Mouse (Mus musculus): ENCODE data around the gene Ascl1.

Gene Ascl1

DNA sequence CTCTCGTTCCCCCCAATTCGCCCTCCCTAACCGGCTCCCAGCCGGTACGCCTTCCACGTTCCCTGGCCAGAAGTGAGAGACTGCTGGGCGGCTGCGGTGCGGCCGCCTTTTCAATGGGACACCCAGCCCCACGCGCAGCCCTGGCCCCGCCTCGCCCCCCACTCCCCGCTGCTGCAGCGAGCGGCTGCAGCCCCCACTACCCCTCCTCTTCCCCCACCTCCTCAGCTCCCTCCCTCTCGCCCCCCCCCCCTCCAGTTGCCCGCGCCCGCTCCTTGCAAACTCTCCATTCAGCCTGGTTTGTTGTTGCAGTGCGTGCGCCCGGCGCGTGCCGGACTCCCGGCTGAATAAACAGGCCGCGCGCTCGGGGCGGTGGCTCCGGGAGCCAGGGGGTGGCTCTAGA lies at the start of gene Ascl1:
TSS of gene Ascl1 (minus strand) at position 85 of the 400 bp plus-strand sequence.
- DNase-seq (ENCODE audit: low read depth): no peak

DNA sequence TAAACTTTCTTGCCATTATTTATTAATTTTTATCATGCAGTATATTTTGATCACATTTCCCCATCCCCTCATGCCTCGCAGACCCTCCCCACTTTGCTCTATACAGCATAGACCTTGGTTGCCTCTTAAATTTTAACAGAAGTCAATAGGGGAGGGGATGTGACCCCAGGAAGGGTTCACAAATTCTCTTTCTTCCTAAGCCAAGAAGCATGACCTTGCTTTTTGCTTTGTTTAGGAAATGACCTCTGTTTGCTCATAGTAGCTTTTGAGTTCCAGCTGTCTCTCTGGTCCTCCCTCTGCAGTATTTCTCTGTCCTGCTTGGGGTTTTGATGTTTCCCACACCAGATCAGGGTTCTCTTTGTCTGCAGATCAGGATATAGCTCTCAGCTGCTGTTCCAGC lies 40.7 kb upstream of the Ascl1 start:
- no peak for DNase-seq (ENCODE audit: low read depth)

DNA sequence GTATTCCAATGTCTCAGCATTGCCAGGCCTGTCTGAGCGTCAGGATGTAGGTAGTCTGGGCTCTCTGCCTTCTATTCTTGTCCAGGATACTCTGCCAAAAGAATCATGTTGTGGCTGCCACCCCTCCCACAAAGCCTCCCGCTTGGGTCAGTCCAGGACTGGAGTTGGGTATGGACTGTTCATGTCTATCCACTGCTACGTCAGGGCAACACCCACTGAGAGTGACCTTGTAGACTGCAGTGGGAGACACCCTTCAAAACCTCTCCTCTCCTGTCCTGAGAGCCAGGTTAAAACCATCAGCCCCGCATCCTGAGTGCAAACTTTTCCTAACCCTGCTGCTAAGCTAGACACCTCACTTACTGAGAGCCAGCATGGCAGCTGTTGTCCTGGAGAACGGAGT lies 28.2 kb upstream of the Ascl1 start, which contains the start of gene Pah:
TSS of gene Pah (plus strand) at position 150 of the 400 bp plus-strand sequence.
- no peak for DNase-seq (ENCODE audit: low read depth)

DNA sequence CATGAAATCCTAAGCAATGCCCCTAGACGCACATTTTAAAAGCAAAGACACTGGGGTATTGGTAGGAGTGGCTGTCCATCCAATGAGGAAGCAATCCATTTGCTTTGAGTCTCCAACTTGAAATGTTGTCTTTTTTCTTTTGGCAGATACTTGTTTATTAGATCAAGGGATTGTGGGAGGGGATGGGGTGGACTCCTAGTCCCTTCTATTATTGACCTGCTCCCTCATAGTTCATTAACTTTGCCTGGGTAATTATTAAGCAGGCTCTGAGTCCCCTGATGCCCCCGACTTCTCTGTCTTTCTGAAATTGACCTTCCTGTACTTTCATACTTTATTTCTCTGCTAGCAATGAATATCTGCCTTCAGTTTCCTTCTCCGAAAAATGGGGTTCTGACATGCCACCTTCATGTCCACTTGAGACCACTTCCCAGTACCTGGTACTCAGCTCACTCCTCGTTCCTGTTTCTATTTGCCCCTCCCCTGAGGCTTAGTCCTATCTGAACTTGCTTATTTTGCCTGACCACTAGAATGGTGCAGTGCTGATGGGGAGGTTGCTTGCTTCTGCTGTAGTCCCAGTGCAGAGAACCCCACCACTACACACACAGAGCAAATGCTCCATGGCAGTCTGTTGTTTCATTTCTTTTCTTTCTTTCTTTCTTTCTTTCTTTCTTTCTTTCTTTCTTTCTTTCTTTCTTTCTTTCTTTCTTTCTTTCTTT lies 27.1 kb upstream of the Ascl1 start:
- DNase-seq (ENCODE audit: low read depth): no peak

DNA sequence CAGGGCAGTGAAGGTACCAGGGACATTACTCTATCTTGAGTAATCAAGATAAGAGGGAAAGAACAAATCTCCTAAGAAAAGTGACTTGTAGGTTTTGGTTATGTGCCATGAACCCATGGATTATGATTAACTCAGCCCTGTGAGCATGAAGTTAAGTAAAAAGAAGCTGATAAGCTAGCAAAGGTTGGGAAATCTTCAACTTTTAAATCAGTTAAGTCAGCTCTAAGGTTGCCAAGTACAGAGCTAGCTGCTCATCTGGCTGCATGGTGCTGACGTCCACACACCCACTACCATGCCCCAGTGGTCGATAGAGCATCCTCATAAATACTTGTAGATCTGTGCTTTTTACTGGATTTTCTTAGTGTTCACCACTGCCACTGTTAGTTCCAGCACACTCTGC lies 25.1 kb upstream of the Ascl1 start:
- no peak for DNase-seq (ENCODE audit: low read depth)

DNA sequence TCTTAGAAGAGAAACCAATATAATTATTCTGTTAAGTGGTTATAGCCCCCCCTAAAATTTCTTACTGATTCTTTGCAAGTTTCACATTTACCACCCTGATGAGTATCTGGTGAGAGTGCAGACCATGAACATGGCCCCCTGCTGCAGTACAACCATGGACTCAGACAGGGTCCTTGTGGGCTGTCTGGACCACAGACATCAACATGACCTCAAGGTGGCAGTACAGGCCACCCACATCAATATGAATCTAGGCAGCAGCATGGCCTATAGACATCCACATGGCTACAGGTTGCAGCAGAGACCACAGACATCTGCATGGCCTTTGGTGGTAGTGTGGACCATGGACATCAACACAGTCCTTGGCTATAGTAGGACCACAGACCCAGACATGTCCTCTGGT lies 19.6 kb upstream of the Ascl1 start:
- no peak for DNase-seq (ENCODE audit: low read depth)

DNA sequence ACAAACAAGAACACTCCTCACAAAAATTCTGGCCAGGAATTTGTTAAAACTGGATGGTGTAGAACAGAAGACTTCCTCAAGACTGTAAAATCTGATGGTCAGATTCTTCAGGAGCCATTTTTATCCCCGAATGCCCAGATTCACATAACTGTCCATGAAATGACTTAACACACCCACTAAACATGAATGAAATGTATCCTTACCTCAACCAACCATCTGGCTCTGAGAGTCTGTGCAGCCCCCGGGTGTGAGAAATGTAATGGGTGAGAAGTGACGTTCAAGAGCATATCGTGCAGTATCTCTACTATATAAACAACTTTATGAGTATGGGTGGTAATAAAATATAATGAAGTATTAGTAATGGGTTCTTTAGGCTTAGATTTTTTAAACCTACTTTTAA lies 15.1 kb upstream of the Ascl1 start:
- no peak for DNase-seq (ENCODE audit: low read depth)

DNA sequence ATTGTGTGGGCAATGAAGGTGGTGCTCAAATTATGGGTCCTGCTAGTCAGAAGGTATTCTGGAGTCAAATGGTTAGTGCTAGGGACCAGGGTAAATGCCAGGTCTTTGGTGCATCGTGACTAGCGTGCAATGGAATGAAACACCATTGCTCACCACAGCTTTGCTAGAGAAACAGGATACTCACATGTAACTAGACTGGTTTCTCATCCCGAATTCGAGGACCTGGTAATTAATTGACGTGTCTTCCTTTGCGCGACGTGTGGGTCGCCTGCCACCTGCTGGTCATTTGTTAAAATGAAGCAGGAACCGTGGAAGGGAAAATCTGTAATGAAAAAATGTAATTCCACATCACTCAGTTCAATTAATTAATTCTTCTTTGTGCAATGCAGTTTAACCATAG lies 10.5 kb upstream of the Ascl1 start:
- DNase-seq (ENCODE audit: low read depth): peak; percentile 43

DNA sequence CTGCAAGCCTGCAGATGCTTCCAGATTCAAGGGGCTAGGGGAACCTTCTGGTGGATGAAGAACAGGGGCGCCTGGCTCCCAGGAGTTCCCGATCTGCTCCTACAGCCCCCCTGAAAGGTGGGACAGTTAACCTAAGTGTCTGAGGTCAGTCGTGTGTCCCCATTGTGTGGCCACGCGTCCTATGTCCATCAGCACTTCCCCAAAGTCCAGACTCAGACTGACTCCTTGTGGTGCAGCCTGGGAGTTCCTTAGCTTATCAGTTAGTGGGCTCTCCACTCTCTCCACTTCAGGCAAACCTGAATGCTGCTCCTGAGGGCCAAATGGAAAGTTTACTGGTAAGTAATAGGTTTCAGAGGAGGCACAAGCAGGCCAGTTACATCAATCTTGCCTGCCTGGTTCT lies 8.8 kb upstream of the Ascl1 start:
- no peak for DNase-seq (ENCODE audit: low read depth)

DNA sequence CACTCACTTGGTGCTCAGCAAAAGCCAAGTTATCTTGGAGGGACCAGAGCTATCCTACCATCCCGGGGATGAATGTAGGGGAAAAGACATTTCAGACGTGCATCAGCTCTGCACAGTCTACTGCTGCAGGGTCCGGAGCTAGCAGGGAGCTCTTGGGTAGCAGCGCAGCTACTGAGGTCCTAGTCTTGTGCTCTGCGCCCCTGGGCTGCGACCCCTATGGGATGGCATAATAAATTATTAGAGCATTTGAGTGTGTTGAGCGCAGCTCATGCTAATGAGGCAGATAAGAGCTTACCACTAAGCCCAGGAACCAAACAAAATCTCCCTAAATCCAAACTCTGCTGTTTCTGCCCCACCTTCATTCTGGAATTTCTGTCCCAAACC lies 8.2 kb upstream of the Ascl1 start:
- no peak for DNase-seq (ENCODE audit: low read depth)

DNA sequence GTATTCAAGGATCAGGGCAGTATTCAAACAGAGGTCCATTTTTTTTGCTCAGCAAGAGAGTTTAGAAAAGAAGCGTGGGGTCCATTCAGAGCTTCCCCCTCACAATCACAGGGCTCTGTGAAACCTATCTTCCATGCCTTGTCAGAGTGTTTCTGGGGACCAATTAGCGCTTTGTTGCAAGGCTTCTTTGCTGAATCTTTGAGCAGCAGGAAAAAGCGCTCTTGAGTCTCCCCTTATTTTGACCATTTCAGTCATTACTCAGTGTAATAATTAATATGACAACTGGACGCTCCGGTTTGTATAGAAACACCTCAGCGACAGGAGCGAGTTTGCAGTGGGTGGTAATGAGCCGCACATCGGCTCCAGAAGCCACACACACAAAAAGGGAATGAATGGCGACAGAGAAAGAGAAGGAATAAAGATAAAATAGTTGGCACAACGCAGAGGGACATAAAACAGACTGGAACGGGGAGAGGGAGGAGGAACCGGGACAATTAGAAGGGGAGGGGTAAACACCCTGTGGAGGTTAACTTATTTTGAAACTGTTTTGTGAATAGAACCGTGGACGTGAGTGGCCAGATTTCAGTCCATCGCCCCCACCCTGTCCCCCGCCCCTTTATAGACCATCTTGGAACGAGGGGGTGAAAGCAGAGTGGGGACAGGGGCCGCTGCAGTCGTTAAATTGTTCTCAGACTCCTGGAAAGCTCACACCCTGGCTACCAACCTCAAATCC lies 7.6 kb upstream of the Ascl1 start:
- DNase-seq (ENCODE audit: low read depth): no peak

DNA sequence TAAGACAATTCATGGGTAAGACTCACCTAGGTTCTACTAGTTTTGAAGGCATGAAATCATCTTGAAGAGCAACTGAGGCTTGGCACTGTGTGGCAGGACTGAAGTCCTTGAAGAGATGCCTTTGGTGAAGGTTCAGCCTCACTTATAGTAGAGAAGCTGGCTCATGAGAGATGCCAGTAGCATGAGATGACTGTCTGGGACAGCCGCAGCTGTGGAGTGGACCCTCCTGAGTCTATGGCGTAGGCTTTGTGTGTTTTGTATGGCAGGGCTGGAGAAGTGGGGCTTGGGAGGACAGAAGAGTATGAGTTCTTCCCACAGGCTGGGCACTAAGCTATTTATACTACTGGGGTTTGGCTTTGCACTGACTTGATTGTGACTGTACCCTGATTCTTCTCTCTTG lies 3.6 kb upstream of the Ascl1 start:
- no peak for DNase-seq (ENCODE audit: low read depth)

DNA sequence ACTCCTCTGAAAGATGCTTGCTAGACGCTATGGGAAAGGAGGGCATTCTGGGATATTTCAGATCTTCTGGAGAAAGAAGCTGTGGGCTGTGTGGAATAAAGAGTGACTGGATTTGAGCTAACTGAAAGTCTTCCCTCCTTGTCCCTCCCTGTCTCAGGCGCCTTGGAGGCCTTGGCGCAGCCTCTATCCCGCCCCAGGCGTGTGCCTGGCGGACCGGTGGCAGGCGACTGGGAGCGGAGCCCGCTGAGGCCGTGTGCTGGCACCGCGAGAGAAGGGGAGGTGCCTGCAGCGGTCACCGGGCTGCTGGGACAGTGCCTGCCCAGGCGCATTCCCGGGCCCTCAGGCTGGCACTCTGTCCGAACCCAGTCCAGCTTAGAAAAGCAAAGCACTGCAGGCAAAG lies 1.1 kb upstream of the Ascl1 start:
- DNase-seq (ENCODE audit: low read depth): no peak

DNA sequence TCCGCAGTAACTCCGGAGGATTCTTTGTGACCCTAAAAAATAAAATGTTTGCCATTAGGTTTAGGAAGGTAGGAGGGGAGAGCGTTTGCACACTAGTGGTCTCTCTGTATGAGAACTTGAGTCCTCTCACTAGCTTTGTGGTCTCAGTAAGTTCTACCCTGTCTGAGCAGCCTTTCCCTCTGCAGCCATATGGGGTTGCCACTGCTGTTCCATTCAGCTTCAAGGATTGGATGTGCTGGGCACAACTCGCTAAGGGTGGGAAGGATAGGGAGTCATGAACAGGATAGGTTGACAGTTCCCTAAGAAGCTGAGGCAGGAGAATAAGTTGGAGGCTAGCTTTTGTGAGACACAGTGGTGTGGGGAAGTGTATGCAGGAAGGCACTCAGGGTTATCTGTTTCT lies 716 bp upstream of the Ascl1 start:
- no peak for DNase-seq (ENCODE audit: low read depth)

DNA sequence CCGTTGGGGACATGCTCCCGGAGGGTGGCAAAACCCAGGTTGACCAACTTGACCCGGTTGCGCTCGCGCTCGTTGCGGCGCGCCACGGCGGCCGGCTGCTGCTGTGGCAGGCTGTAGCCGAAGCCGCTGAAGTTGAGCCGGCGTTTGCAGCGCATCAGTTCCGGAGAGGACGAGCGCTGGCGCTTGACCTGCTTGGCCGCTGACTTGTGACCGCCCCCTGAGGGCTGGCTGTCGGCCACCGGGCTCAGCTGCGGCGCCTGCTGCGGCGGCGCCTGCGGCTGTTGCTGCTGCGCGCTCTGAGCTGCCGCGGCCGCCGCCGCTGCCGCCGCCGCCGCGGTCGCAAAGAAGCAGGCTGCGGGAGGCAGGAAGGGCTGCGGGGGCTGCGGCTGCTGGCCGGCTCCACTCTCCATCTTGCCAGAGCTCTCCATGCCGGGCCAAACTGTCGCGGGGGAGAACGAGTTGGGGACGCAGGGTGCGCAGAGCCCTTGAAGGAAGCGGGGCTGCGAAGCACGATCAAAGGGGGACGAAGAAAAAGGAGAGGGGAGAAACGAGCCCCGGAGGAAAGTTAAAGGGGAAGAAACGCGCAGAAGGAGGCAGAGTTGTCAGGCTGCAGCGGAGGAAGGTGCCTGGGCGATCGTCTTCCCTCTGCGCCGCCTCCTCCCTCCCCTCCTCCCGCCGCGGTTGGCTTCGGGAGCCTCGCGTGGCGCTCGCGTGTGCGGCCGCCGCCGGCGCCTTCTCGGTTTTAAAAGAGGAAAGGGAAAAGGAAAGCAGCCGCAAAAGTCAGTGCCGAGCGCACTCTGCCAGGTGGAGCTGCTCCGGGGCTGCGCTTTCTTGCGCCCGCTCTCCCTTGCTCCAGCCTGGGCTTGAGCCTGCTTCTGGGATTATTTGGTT lies 554 bp downstream of the Ascl1 start:
- DNase-seq (ENCODE audit: low read depth): no peak

DNA sequence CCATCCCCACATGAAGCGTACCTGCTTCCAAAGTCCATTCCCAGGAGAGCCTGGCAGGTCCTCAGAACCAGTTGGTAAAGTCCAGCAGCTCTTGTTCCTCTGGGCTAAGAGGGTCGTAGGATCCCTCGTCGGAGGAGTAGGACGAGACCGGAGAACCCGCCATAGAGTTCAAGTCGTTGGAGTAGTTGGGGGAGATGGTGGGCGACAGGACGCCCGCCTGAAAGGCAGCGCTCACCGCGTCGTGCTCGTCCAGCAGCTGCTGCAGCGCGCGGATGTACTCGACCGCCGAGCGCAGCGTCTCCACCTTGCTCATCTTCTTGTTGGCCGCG lies 1.2 kb downstream of the Ascl1 start:
- no peak for DNase-seq (ENCODE audit: low read depth)

DNA sequence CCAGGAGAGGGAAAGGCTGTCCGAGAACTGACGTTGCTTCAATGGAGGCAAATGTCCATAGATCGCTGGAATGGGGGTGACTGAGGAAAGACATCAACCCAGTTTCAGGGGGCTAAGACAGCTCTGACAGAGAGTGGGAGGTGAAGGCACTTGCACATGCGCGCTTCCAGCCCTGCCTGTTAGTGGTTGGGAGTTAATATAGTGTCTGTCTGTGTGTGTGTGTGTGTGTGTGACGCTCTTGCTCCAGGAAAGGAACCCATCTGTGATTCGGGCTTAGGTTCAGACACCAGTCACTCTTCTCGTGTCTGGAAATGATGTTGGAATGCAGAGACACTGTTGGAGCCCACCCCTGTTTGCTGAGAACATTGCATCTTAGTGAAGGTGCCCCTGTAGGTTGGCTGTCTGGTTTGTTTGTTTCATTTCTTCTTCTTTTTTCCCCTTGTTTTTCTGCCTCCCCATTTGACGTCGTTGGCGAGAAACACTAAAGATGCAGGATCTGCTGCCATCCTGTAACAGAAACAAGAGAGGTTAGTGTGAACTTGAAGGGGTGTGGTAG lies 1.9 kb downstream of the Ascl1 start:
- no peak for DNase-seq (ENCODE audit: low read depth)

DNA sequence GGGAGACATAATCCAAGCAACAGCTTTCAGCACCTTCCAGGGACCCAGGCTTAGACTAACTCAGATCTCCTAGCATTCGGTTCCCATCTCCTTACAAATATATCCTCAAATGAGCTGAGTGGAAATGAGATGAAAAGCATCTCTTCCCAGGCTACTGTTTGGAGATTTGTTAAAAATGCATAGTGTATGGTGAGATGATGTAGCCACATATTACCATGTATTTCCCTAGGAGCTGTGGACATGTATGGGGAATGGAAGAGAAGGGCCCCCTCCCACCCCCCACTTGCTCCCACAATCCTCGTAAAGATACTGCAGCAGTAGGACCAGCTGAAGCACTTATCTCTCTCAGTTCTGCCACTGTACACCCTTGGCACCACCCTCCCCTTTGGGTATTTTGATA lies 3.1 kb downstream of the Ascl1 start:
- no peak for DNase-seq (ENCODE audit: low read depth)

DNA sequence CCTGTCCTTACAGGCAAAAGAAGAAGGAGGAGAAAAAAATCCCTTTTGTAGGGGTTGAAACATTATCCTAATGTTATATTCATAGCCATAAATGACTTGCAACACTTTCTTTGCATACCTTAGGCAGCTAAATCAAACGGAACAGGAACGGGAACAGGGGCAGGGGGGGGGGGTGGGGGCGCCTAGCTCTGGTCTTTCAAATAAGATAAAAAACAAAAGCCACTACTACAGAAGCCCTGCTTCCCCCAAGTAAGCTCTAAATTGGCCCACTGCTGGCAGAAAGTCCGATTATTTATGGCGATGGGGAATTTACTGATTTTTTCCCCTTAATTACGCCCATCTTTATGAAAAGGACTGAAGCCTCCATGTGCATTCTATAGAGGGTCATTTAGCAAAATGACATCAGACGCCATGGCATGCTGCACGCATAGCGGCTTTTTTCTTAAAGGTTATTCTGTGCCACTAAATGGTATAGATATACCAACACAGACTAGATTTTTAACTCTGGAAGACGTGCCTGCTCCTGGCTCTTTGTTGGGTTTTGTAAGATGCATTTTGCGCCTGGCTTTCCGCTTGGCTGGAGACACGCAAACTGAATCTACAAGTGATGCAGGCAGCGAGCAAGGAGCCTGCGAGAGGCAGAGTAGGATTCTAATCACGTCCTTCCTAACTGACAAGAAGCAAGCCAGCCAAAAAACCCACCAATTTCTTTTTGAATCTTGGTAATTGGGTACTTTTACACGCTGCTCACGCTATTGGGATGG lies 4.0 kb downstream of the Ascl1 start:
- DNase-seq (ENCODE audit: low read depth): no peak

DNA sequence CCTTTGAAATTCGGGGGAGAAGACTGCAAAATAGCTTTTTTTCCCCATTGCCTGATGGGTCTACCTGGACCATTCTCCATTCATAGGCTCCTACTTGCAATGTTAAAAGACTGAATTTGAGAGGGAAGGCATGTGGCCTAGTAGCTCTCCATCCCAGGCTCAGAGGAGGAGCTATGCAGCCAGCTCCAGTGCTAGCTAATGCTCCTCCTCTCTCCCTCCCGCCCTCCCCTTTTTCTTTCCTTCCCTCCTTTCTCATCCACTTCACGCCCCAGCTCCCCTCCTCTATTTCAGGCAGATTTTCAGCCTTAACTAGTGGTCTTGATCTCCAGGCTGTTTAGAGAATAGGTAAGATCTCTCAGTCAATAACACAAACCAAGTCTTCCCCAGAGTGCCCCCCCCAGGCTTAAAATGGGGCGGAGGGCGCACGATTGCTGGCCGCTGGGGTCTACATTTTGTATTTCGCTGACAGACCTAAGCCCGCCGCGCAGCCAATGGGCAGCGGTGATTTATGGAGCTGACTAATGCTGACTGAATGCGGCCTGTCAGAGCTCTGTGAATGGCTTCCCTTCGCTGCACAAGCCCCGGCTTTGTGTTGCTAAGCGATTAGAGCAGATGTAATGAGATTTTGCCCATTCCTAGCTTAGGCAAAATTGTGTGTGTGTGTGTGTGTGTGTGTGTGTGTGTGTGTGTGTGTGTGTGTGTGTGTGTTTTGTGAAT lies 4.9 kb downstream of the Ascl1 start:
- DNase-seq (ENCODE audit: low read depth): no peak
